Mouse (Mus musculus) forebrain, embryonic 14.5 days (tissue): ENCODE results near the gene Palld. TPM values are rescaled to one million over a fixed set of nuclear protein-coding genes. Genes with fewer than 3 reads are reported as not detected.

Experiments used
- ATAC-seq: fragments of 200-750 bp; cut with Nextera tagmentation; 2 replicates; pipeline ENCODE4 v1.8.0; 2017; ENCODE audit warnings: mild to moderate bottlenecking, moderate library complexity
- DNase-seq: peaks from one replicate; pipeline ENCODE4 v3.0.0-alpha.2; 2015; ENCODE audit warnings: low spot score
- H3K27ac ChIP-seq: fragments of 300-500 bp; sonication (generic); 2 replicates; pipeline ENCODE4 v1.5.1; 2014; ENCODE audit warnings: low read depth, mild to moderate bottlenecking, control low read depth, low read length, moderate library complexity
- H3K27me3 ChIP-seq: fragments of 300-500 bp; sonication (generic); replicated peaks from 2 replicates; pipeline ENCODE4 v1.6.1; 2014; ENCODE audit warnings: low read length, control low read depth, mixed read lengths; ENCODE audit not compliant: control insufficient read depth, insufficient read depth
- H3K36me3 ChIP-seq: fragments of 300-500 bp; sonication (generic); 2 replicates; pipeline ENCODE4 v1.6.1; 2014; ENCODE audit warnings: low read length, control low read depth; ENCODE audit not compliant: control insufficient read depth, insufficient read depth
- H3K4me1 ChIP-seq: fragments of 300-500 bp; sonication (generic); 2 replicates; pipeline ENCODE4 v1.6.1; 2014; ENCODE audit warnings: antibody characterized with exemption, low read length, control low read depth; ENCODE audit not compliant: control insufficient read depth, insufficient read depth
- H3K4me2 ChIP-seq: fragments of 300-500 bp; sonication (generic); 2 replicates; pipeline ENCODE4 v1.6.1; 2014; ENCODE audit warnings: mild to moderate bottlenecking, control low read depth, low read length
- H3K4me3 ChIP-seq: fragments of 300-500 bp; sonication (generic); 2 replicates; pipeline ENCODE4 v1.5.1; 2014; ENCODE audit warnings: low read depth, low read length, control low read depth
- H3K9ac ChIP-seq: fragments of 300-500 bp; sonication (generic); 2 replicates; pipeline ENCODE4 v1.6.1; 2014; ENCODE audit warnings: mild to moderate bottlenecking, low read length, control low read depth, moderate library complexity
- H3K9me3 ChIP-seq: fragments of 300-500 bp; sonication (generic); replicated peaks from 2 replicates; pipeline ENCODE4 v1.6.1; 2016; ENCODE audit warnings: low read length, control low read depth, mixed read lengths; ENCODE audit not compliant: control insufficient read depth
- WGBS: fragments of 180-500 bp; shearing (Covaris S2); extraction: QIAGEN DNeasy Blood & Tissue Kit; methylation state at CpG from one replicate; pipeline ENCODE4 v1.1.7; 2014; 5-methylcytosine and 5-hydroxymethylcytosine counted together
- polyA plus RNA-seq: library from polyadenylated mRNA; unstranded; fragments of >200 nt; fragmentation: Nextera tagmentation; extraction: Ambion mirVana; gene quantifications from 2 replicates; pipeline ENCODE4 v1.2.1, GENCODE M21; 2014

Gene Palld
- polyA plus RNA-seq, 1 experiment from 2014 or later, result 15.9 TPM

DNA sequence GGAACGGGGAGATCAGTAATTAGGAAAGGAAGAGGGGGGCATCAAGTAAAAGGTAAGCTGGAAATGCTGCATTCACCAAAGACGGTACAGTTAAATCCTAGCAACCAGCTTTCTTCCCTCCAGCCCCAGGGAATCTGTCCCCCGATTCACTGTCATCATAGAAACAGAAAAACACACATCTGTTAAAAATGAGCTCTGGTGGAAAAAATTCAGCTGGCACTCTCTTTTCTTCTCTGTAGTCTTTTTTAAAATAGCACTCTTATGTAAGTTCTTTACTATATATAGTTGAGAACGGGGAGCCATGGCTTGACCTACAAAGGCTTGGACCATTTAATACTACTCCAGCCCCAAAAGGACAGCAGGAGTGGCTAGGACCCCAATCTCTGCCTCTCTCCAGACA, 332.8 kb downstream of the Palld start:
- Histone ChIP-seq H3K9me3 (no peaks in the 10 kb centered on the region), H3K27me3 (no peaks in the 10 kb centered on the region), H3K4me3 (no peak overlapping the region), H3K4me1 (no peaks in the 10 kb centered on the region), H3K9ac (no peak overlapping the region), H3K4me2 (no peak overlapping the region), H3K36me3 (no peaks in the 10 kb centered on the region), H3K27ac (no peak overlapping the region)
- WGBS, result 79% methylated on average over 4 of the region's 4 CpGs
- ATAC-seq (no peak), DNase-seq (no peak)

DNA sequence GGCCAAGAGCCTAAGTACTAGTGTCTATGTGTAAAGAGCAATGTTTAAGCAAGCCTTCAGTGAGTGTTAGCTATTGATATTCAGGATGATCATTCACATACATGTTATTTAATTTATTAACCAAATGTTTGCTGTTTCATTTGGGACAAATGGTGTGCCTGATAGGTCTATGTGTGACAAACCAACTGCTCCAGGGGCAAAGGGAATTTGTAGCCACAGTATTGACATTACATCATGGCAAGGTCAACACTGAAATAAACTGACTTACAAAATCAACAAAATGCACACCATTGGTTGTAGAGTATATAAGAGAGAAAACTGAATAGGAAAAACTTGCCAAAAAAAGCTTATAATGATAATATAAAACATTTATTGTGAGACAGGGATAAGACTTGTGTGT, 333.3 kb downstream of the Palld start:
- H3K4me1 ChIP-seq, result no peaks in the 10 kb centered on the region
- no peak overlapping the region for H3K9ac ChIP-seq
- no peaks in the 10 kb centered on the region for H3K27me3 ChIP-seq
- no peaks in the 10 kb centered on the region for H3K9me3 ChIP-seq
- H3K4me2 ChIP-seq, result no peak overlapping the region
- no peak overlapping the region for H3K27ac ChIP-seq
- ATAC-seq (no peak), DNase-seq (no peak)
- no peaks in the 10 kb centered on the region for H3K36me3 ChIP-seq
- no peak overlapping the region for H3K4me3 ChIP-seq

DNA sequence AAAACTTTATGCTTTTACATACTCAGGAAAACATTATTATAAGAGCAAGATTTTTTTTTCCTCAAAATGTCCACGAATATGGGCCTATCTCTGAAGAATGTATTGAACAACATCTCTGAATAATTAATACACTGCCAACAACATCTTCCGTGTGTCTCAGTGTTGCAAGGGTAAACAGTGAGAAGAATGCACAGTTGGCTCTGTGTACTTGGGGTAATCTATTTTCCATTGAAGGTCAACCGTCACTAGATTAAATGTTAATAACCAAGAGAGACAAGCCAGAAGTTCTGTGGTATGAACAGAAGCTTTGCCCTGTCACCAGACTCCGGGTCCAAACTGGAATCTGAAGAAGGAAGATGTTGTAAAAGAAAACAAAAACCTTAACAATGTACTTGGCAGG, 339.1 kb downstream of the Palld start:
- no peak overlapping the region for H3K4me2 ChIP-seq
- no peaks in the 10 kb centered on the region for H3K36me3 ChIP-seq
- H3K27me3 ChIP-seq, result no peaks in the 10 kb centered on the region
- DNase-seq (no peak), ATAC-seq (no peak)
- H3K9me3 ChIP-seq, result no peaks in the 10 kb centered on the region
- H3K27ac ChIP-seq, result no peak overlapping the region
- no peak overlapping the region for H3K4me3 ChIP-seq
- H3K9ac ChIP-seq, result no peak overlapping the region
- WGBS, result 90% methylated on average over 4 of the region's 4 CpGs
- no peaks in the 10 kb centered on the region for H3K4me1 ChIP-seq

DNA sequence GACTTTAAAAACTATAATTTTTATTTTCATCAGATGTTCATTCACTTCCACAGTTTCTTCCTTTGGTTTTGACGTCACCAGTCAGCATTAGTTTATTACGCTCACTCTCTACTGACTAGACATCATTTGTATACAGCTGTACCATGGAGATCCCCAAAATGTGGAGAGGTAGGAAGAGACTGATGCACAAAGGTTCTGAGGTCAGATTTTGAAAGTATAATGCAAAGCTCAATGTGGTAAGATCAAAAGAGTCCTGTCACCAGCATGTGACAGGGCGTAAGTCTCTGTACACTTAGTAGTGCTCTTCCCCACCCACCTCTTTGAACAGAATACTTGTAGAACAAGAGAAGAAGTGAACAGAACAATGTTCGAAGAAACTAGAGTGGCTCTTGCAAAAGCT, 339.9 kb downstream of the Palld start:
- ATAC-seq (no peak), DNase-seq (no peak)
- Histone ChIP-seq H3K27me3 (no peaks in the 10 kb centered on the region), H3K4me1 (no peaks in the 10 kb centered on the region), H3K9me3 (no peaks in the 10 kb centered on the region), H3K9ac (no peak overlapping the region), H3K4me3 (no peak overlapping the region), H3K4me2 (no peak overlapping the region), H3K27ac (no peak overlapping the region), H3K36me3 (no peaks in the 10 kb centered on the region)
- WGBS, result 95% methylated on average over 4 of the region's 4 CpGs

DNA sequence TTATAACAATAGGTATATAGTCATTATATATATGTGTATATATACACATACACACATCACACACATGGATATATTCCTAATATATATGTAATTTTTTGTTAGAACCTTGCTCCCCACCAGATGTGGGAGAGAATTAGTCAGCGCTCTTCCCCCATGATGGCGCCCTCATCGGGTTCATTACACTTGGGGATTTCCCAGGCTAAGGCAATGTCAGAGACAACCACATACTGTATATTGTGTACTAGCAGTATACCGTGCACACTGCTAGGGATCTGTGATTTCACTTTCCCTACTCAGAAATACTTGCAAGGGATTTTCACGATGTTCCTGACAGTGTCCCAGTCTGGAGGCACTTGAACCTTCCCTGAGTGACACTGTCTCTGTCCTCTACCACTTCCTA, 341.3 kb downstream of the Palld start:
- DNase-seq (no peak), ATAC-seq (no peak)
- Histone ChIP-seq H3K9me3 (no peaks in the 10 kb centered on the region), H3K9ac (no peak overlapping the region), H3K4me3 (no peak overlapping the region), H3K27ac (no peak overlapping the region), H3K4me1 (no peaks in the 10 kb centered on the region), H3K36me3 (no peaks in the 10 kb centered on the region), H3K4me2 (no peak overlapping the region), H3K27me3 (no peaks in the 10 kb centered on the region)
- WGBS, result 92% methylated on average over 5 of the region's 5 CpGs

DNA sequence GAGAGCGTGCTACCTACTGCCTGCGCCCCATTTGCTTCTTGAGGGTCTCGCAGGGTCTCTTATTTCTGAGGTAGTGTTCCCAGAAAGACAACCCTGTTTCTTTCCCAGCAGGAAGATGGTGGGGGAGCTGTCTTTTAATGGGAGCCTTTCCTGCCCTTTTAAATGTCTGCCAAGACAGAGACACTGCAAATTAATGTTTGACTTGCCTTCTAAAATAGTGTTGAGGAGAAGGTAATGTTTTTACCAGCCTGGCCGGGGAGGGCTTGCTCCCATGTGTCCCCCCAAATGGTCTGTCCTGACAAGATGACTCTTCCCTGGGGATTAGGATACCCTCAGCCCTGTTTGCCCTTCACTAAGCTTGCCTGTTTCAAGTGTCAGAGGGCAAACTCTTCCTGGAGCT, 342.5 kb downstream of the Palld start:
- WGBS, result 87% methylated on average over 4 of the region's 4 CpGs
- H3K4me2 ChIP-seq, result no peak overlapping the region
- no peak overlapping the region for H3K4me3 ChIP-seq
- no peaks in the 10 kb centered on the region for H3K27me3 ChIP-seq
- no peak overlapping the region for H3K9ac ChIP-seq
- no peak overlapping the region for H3K27ac ChIP-seq
- no peaks in the 10 kb centered on the region for H3K36me3 ChIP-seq
- ATAC-seq (no peak), DNase-seq (no peak)
- H3K9me3 ChIP-seq, result no peaks in the 10 kb centered on the region
- no peaks in the 10 kb centered on the region for H3K4me1 ChIP-seq

DNA sequence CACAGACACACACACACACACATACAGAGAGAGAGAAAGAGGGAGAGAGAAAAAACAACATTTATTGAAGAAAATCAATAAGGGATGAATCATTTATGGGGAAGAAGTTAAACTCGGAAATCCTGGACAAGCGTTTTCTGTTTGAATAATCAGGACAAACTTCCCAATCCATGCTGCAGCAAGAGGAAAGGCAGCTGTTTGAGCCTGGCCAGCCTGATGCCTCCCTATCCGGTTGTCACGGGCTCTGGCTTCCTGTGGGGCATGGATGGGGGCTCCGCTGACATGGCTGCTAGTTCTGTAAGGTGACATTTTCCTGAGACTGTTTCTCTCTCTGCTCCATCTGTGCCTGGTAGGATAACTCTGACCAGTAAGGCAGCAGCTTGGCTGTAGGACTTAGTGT, 343.0 kb downstream of the Palld start:
- H3K36me3 ChIP-seq, result no peaks in the 10 kb centered on the region
- no peak overlapping the region for H3K27ac ChIP-seq
- no peak overlapping the region for H3K4me3 ChIP-seq
- H3K9ac ChIP-seq, result no peak overlapping the region
- H3K4me1 ChIP-seq, result no peaks in the 10 kb centered on the region
- DNase-seq, result no peak
- 90% methylated on average over 5 of the region's 5 CpGs for WGBS
- H3K9me3 ChIP-seq, result no peaks in the 10 kb centered on the region
- ATAC-seq, result no peak
- H3K27me3 ChIP-seq, result no peaks in the 10 kb centered on the region
- no peak overlapping the region for H3K4me2 ChIP-seq

DNA sequence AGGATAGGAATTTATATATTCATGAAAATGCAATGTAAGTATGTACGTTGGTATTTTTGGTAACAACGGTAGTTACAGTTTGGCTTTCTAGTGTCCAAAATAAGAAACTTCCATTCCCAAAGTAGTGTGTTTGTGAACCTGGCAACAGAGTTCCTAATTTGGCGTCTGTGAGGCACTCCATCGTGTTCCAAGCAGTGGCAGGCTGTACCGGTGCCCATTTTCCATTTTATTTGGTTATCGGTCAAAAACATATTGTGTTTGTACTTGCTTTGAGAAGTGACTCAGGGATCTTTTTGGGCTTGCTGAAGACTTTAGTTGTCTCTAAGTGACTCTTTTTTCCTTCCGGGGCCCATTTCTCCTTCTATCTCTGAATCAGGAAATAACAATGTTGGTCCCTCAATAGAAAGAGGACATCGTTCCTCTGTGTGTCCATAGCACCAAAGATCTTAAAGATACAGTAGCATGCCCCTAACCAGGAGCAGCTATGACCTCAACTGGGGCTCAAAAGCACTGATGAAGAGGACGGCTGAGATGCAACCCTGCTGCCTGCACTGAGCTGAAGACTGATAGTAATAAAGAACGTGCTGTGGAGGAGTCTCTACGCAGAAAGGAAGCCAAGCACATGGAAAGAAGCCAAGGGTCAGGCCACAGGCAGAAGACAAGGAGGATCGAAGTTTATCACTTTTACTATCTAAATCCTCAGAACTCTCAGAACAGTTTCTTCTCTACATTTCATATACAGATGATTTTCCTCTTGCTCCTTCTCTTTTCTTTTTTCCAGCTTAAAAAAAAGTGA, 344.2 kb downstream of the Palld start:
- no peaks in the 10 kb centered on the region for H3K9me3 ChIP-seq
- no peaks in the 10 kb centered on the region for H3K36me3 ChIP-seq
- no peak overlapping the region for H3K4me2 ChIP-seq
- 92% methylated on average over 12 of the region's 12 CpGs for WGBS
- H3K27me3 ChIP-seq, result no peaks in the 10 kb centered on the region
- no peak for DNase-seq
- H3K4me1 ChIP-seq, result no peaks in the 10 kb centered on the region
- H3K4me3 ChIP-seq, result no peak overlapping the region
- no peak overlapping the region for H3K27ac ChIP-seq
- no peak for ATAC-seq
- no peak overlapping the region for H3K9ac ChIP-seq

DNA sequence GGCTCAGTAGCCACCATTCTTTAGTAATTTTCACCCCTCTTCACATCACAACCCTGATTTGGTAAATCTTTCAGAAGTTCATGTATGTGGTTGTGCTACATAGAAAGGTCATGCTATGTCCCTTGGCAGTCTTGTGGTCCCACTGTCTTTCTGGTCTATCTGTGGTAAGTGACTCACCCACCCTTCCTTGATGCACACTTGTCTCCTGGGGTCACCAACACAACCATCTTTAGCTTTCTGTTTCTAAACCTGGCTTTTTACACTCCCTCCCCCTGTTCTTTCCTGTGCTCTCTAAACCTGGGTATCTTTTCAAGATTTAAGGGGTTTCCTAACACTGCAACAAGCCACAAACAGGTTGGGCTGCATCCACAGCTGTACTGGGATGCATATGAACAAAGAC, 345.5 kb downstream of the Palld start:
- no peak for DNase-seq
- Histone ChIP-seq H3K27me3 (no peaks in the 10 kb centered on the region), H3K9me3 (no peaks in the 10 kb centered on the region), H3K4me3 (no peak overlapping the region), H3K4me2 (no peak overlapping the region), H3K36me3 (no peaks in the 10 kb centered on the region), H3K27ac (no peak overlapping the region), H3K4me1 (no peaks in the 10 kb centered on the region), H3K9ac (no peak overlapping the region)
- ATAC-seq, result no peak
